28 mouse cellular contexts compared by ENCODE assay signal in the genomic region with DNA sequence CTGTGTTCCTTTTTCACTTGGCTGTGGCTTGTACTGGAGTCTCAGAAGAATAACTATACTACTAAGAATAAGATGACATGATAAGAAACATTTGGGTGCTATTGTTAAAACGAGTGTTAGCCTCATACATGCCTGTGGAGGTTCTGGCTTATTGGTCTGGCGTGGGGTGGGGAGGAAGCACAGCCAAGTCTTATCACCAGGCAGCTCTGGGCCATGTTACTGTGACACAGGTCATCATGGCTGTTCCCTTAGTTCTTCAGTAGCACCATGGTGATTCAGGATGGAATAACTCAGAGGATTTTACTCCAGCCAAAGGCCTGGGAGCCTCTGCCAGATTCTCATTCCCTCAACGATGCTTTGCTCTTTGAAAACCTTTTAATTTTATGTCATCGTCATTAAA. TPM values are rescaled to one million over a fixed set of nuclear protein-coding genes. Genes with fewer than 3 reads are reported as not detected.
A peak's percentile ranks its signal among the peaks of the same experiment; 100 is the strongest.
DNase-seq lines count a peak whose midpoint lies in the region; ATAC-seq and TF ChIP-seq lines count a peak whose summit lies in the region.
"Had no signal": no experiment of that assay in that cellular context is flagged by ENCODE, and none has a peak within 500 bp of the region (broad histone marks: within the 10 kb centered on the region; RNA-seq: fewer than 3 reads in every experiment).

No protein-coding gene starts in this region.

- H3K4me1 ChIP-seq in kidney, postnatal 0 days (replicated peaks; ENCODE audit: insufficient read depth, low read length), result no peaks in the 10 kb centered on the region
- no peaks in the 10 kb centered on the region for H3K4me1 ChIP-seq in kidney, embryonic 16.5 days (ENCODE audit: insufficient read depth, low read length)
- no peaks in the 10 kb centered on the region for H3K4me1 ChIP-seq in lung, postnatal 0 days (ENCODE audit: insufficient read depth, low read depth, low read length)
- 0 out of 2 replicates have a peak, but pooled peaks cover 5% of the 10 kb centered on the region for H3K4me1 ChIP-seq in liver, embryonic 12.5 days
- H3K4me1 ChIP-seq: embryonic facial prominence, embryonic 15.5 days; forebrain, embryonic 10.5 days; heart, embryonic 15.5 days; hindbrain, embryonic 12.5 days had no signal

- WGBS in kidney, postnatal 0 days, result 61% methylated on average over 4 of the region's 4 CpGs
- 66% methylated on average over 4 of the region's 4 CpGs for WGBS in kidney, embryonic 16.5 days
- WGBS in lung, postnatal 0 days, result 60% methylated on average over 4 of the region's 4 CpGs
- 62% methylated on average over 4 of the region's 4 CpGs for WGBS in liver, embryonic 12.5 days (ENCODE audit: insufficient replicate concordance)

- ATAC-seq in kidney, postnatal 0 days (replicated peaks; ENCODE audit: low FRiP score, low read depth), result no peak
- ATAC-seq in kidney, embryonic 16.5 days (ENCODE audit: low FRiP score, low TSS enrichment), result no peak
- ATAC-seq in lung, postnatal 0 days, result peak; percentile 84
- no peak for ATAC-seq in liver, embryonic 12.5 days
- ATAC-seq: activated CD4-positive, CD25-positive, alpha-beta regulatory T cell, adult 4 months; forebrain, embryonic 14.5 days; hindbrain, embryonic 16.5 days; inflammation-experienced regulatory T-cells, adult 6 months; Patski had no signal

- no peak overlapping the region for H3K4me3 ChIP-seq in kidney, postnatal 0 days (replicated peaks; ENCODE audit: low read depth, low read length)
- no peak overlapping the region for H3K4me3 ChIP-seq in kidney, embryonic 16.5 days (ENCODE audit: low read length)
- no peak overlapping the region for H3K4me3 ChIP-seq in lung, postnatal 0 days (ENCODE audit: low read depth, low read length)
- H3K4me3 ChIP-seq in liver, embryonic 12.5 days, result no peak overlapping the region
- H3K4me3 ChIP-seq: embryonic facial prominence, embryonic 15.5 days; erythroblast, embryonic 14.5 days; forebrain, embryonic 10.5 days; gastrocnemius, adult 2 months; heart, embryonic 15.5 days; hindbrain, embryonic 12.5 days had no signal

- H3K27me3 ChIP-seq in kidney, postnatal 0 days (ENCODE audit: insufficient read depth, low read length), result no peaks in the 10 kb centered on the region
- H3K27me3 ChIP-seq in kidney, embryonic 16.5 days (ENCODE audit: insufficient read depth, low read length), result no peaks in the 10 kb centered on the region
- H3K27me3 ChIP-seq in lung, postnatal 0 days (replicated peaks; ENCODE audit: insufficient read depth, low read length), result no peaks in the 10 kb centered on the region
- no peaks in the 10 kb centered on the region for H3K27me3 ChIP-seq in liver, embryonic 12.5 days (replicated peaks)
- H3K27me3 ChIP-seq: CH12.LX; embryonic facial prominence, embryonic 15.5 days; heart, embryonic 15.5 days; hindbrain, embryonic 12.5 days; Patski had no signal

- no peak overlapping the region for H3K9ac ChIP-seq in kidney, postnatal 0 days (ENCODE audit: low read depth, low read length)
- H3K9ac ChIP-seq in kidney, embryonic 16.5 days (replicated peaks; ENCODE audit: low read length), result no peak overlapping the region
- H3K9ac ChIP-seq in lung, postnatal 0 days (replicated peaks; ENCODE audit: low read depth), result no peak overlapping the region
- no peak overlapping the region for H3K9ac ChIP-seq in liver, embryonic 12.5 days
- H3K9ac ChIP-seq: embryonic facial prominence, embryonic 15.5 days; heart, embryonic 15.5 days; hindbrain, embryonic 12.5 days had no signal

- peak; percentile 26 to 47 for DNase-seq in heart, adult 18-20 months
- DNase-seq in heart, postnatal 14 days, result no peak
- peak; percentile 28 for DNase-seq in kidney, postnatal 0 days (ENCODE audit: low spot score)
- peak; percentile 54 for DNase-seq in lung, postnatal 0 days (ENCODE audit: low spot score)
- DNase-seq in lung, postnatal 25 days (ENCODE audit: low spot score), result no peak
- DNase-seq: adrenal gland, adult 8-10 months; adrenal gland, postnatal 36 days; cerebellum, adult 11 months; cerebellum, adult 8-10 months; cerebellum, postnatal 14 days; embryo, embryonic 11 days; gastrocnemius, adult 2 months; gastrocnemius, postnatal 25 days had no signal

- TF ChIP-seq EP300 in lung, postnatal 0 days (IDR thresholded peaks at IDR 0.05), result no peak

- no peak overlapping the region for H3K27ac ChIP-seq in kidney, postnatal 0 days
- no peak overlapping the region for H3K27ac ChIP-seq in kidney, embryonic 16.5 days (ENCODE audit: low read length)
- H3K27ac ChIP-seq in lung, postnatal 0 days (ENCODE audit: low read length), result no peak overlapping the region
- no peak overlapping the region for H3K27ac ChIP-seq in liver, embryonic 12.5 days
- H3K27ac ChIP-seq: embryonic facial prominence, embryonic 15.5 days; forebrain, embryonic 10.5 days; gastrocnemius, adult 2 months; heart, embryonic 15.5 days; hindbrain, embryonic 12.5 days had no signal

- no peaks in the 10 kb centered on the region for H3K9me3 ChIP-seq in kidney, postnatal 0 days (replicated peaks; ENCODE audit: low read length)
- 0 out of 2 replicates have a peak, but pooled peaks cover 4% of the 10 kb centered on the region for H3K9me3 ChIP-seq in kidney, embryonic 16.5 days (ENCODE audit: low read length)
- H3K9me3 ChIP-seq in lung, postnatal 0 days (ENCODE audit: low read length), result no peaks in the 10 kb centered on the region
- H3K9me3 ChIP-seq in liver, embryonic 12.5 days (replicated peaks), result no peaks in the 10 kb centered on the region
- H3K9me3 ChIP-seq: embryonic facial prominence, embryonic 15.5 days; forebrain, embryonic 10.5 days; heart, embryonic 15.5 days; hindbrain, embryonic 12.5 days had no signal

- no peak overlapping the region for H3K4me2 ChIP-seq in kidney, postnatal 0 days (ENCODE audit: low read length)
- no peak overlapping the region for H3K4me2 ChIP-seq in kidney, embryonic 16.5 days (replicated peaks; ENCODE audit: low read depth, low read length)
- H3K4me2 ChIP-seq in lung, postnatal 0 days (replicated peaks; ENCODE audit: low read depth, low read length), result no peak overlapping the region
- H3K4me2 ChIP-seq in liver, embryonic 12.5 days, result no peak overlapping the region
- H3K4me2 ChIP-seq: embryonic facial prominence, embryonic 15.5 days; heart, embryonic 15.5 days; hindbrain, embryonic 12.5 days had no signal

- intact Hi-C loops in heart, postnatal 14 days (cut with DNase I), result no loop called here

- H3K36me3 ChIP-seq in kidney, postnatal 0 days (ENCODE audit: insufficient read depth, low read length), result no peaks in the 10 kb centered on the region
- H3K36me3 ChIP-seq in kidney, embryonic 16.5 days (ENCODE audit: insufficient read depth, low read length), result no peaks in the 10 kb centered on the region
- no peaks in the 10 kb centered on the region for H3K36me3 ChIP-seq in lung, postnatal 0 days (ENCODE audit: insufficient read depth, low read length)
- H3K36me3 ChIP-seq in liver, embryonic 12.5 days, result no peaks in the 10 kb centered on the region
- H3K36me3 ChIP-seq: embryonic facial prominence, embryonic 15.5 days; forebrain, embryonic 10.5 days; heart, embryonic 15.5 days; hindbrain, embryonic 12.5 days had no signal

- no peak for TF ChIP-seq CTCF in kidney, postnatal 0 days (IDR thresholded peaks at IDR 0.05; ENCODE audit: low read depth)
- TF ChIP-seq CTCF in lung, postnatal 0 days (IDR thresholded peaks at IDR 0.05), result no peak

RNA-seq across cellular contexts. Expression of a gene that starts 38.8 kb away (rescaled TPM):
- 1 to 10 TPM; 6.4 to 8.2 TPM for total RNA-seq in heart, adult 18-20 months (2021)
- total RNA-seq in heart, postnatal 14 days (2021), result 10 to 100 TPM in 1 of 2 experiments, 1 to 10 TPM in 1; 9.2 to 13.4 TPM
- 108 and 119 TPM in 2 replicates for polyA plus RNA-seq in kidney, postnatal 0 days (2015; fragmentation: Nextera tagmentation; extraction: Ambion mirVana)
- polyA plus RNA-seq in kidney, embryonic 16.5 days (2015; fragmentation: Nextera tagmentation; extraction: Ambion mirVana), result 73.5 and 76.7 TPM in 2 replicates
- 20.2 and 20.7 TPM in 2 replicates for polyA plus RNA-seq in lung, postnatal 0 days (2015; fragmentation: Nextera tagmentation; extraction: Ambion mirVana)
- polyA plus RNA-seq in liver, embryonic 12.5 days (2016; fragmentation: Nextera tagmentation; extraction: Ambion mirVana), result 31.9 and 36.4 TPM in 2 replicates
- total RNA-seq: CH12.LX; common myeloid progenitor, adult 5-6 weeks; granulocyte monocyte progenitor cell, adult 5-6 weeks had no signal
- polyA plus RNA-seq: activated CD4-positive, CD25-positive, alpha-beta regulatory T cell, adult 4 months had no signal

Comparison
In these comparisons a context has a peak if more than half of its experiments do, and no peak if none do; other contexts are left out.
1. DNase-seq: peak in heart, adult 18-20 months (2 of 2), kidney, postnatal 0 days (single experiment) and lung, postnatal 0 days (single experiment); none in heart, postnatal 14 days (0 of 2) and lung, postnatal 25 days (single experiment).